Mouse (Mus musculus): ENCODE data around the gene Fam129a.

DNA sequence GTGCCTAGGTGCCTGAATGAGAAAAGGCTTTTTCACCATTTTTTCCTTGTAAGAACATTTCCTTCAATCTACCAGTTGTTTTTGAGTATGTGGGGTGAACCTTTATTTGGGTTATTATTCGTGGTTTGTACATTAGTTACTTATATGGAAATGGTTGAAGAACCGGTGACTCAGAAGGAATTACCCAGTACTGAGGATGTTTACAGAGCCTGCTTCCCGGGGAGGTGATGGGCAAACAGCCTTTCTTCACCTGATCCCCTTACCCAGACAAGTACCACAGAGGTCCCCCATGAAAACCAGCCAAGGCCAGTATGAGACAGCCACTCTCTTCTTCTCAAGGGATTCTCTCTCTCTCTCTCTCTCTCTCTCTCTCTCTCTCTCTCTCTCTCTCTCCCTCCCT lies 47.3 kb downstream of the Fam129a start:
- TF ChIP-seq POLR2A (IDR thresholded peaks at IDR 0.05; ENCODE audit: insufficient read depth, low read length) = no peak
- TF ChIP-seq EP300 (IDR thresholded peaks at IDR 0.05; ENCODE audit: insufficient read depth, low read depth, low read length) = no peak

Data from ES-Bruce4 (cell line).